Mouse (Mus musculus) gastrocnemius, postnatal 14 days (tissue): ENCODE measurements around the gene Peli2. TPM values are rescaled to one million over a fixed set of nuclear protein-coding genes. Genes with fewer than 3 reads are reported as not detected.

Experiments used
- DNase-seq: peaks from one replicate; pipeline ENCODE4 v3.0.0; 2021; ENCODE audit warnings: mixed read lengths
- intact Hi-C: fragments of 180-260 bp; cut with DNase I; formaldehyde crosslinking; loops from one replicate; pipeline ENCODE4 v1.15.1; 2025; ENCODE audit warnings: low total_unique reads
- total RNA-seq, 2 experiments: library from RNA; stranded (reverse); gene quantifications; 2 replicates each; pipeline ENCODE4 v1.2.3; 2021

Gene Peli2
- total RNA-seq, 2 experiments from 2014 or later = 12.9 to 16.3 TPM

GRCm38 (mm10) chr14:48121529-48122517 is 1.2 kb downstream of the Peli2 start:
- intact Hi-C loops = no loop called here

DNA sequence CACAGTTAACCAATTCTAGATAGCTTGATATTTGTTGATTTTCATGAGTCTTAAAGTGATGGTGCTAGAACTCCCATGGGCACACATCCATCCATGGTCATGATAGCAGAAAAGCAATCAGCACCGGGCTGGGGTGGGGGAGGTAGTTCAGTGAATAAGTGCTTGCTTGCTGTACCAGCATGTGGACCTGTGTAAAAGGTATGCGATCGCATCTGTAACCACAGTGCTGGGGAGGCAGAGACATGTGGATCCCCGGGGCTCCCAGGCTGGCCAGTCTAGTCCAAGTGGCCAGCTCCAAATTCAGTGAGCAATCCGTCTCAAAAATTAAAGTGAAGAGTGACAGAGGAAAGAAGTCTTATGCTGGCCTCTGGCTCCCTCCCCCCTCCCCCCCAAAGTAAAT is 3.4 kb downstream of the Peli2 start:
- intact Hi-C loops = no loop called here
- DNase-seq = no peak

More at GRCm38 (mm10) chr14:48121529-48122517, 1.2 kb downstream of the Peli2 start:
- no peak for DNase-seq

- intact Hi-C loops = no loop called here
- no peak for DNase-seq
Measured at GRCm38 (mm10) chr14:48124816-48125215, 4.2 kb downstream of the Peli2 start.

- DNase-seq = no peak
- intact Hi-C loops = no loop called here
Measured at GRCm38 (mm10) chr14:48125971-48126370, 5.3 kb downstream of the Peli2 start.

DNA sequence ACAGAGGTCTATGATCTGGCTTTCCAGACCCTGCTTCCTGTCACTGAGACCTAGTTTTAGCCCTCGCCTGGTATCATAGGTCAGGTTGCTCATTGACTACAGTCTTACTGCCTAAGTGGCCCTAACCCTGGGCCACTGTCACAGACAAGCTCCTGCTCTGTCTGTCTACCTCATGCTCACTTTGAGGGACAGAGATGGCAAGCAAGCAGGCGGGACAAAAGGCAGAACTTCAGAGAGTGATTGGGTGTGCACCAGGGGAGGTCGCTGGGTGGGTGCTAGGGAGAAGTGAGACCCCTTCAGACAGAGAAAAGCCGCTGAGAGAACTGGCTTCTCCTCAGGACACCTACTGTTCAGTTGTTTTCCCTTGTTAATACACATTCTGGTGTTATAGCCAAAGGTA is 6.3 kb downstream of the Peli2 start:
- intact Hi-C loops = no loop called here
- DNase-seq = no peak

GRCm38 (mm10) chr14:48127609-48128185 is 7.1 kb downstream of the Peli2 start:
- intact Hi-C loops = no loop called here
- DNase-seq = no peak

- no peak for DNase-seq
- intact Hi-C loops = no loop called here
Measured at GRCm38 (mm10) chr14:48128701-48129100, 8.1 kb downstream of the Peli2 start.

- no peak for DNase-seq
- intact Hi-C loops = loop anchor here (10.0 kb wide), 1 partner anchor 225 kb away; no protein-coding TSS in a partner anchor
Measured at GRCm38 (mm10) chr14:48130021-48130420, 9.4 kb downstream of the Peli2 start.

GRCm38 (mm10) chr14:48130761-48131575 is 10.3 kb downstream of the Peli2 start:
- DNase-seq = no peak
- intact Hi-C loops = loop anchor here (10.0 kb wide), 1 partner anchor 224 kb away; no protein-coding TSS in a partner anchor

GRCm38 (mm10) chr14:48131576-48131922 is 10.9 kb downstream of the Peli2 start:
- peak; percentile 49 for DNase-seq
- intact Hi-C loops = loop anchor here (10.0 kb wide), 1 partner anchor 223 kb away; no protein-coding TSS in a partner anchor

GRCm38 (mm10) chr14:48132241-48132640 is 11.6 kb downstream of the Peli2 start:
- no peak for DNase-seq
- intact Hi-C loops = loop anchor here (10.0 kb wide), 1 partner anchor 223 kb away; no protein-coding TSS in a partner anchor

GRCm38 (mm10) chr14:48132865-48133802 is 12.5 kb downstream of the Peli2 start:
- no peak for DNase-seq
- intact Hi-C loops = loop anchor here (10.0 kb wide), 1 partner anchor 222 kb away; no protein-coding TSS in a partner anchor

- intact Hi-C loops = loop anchor here (10.0 kb wide), 1 partner anchor 220 kb away; no protein-coding TSS in a partner anchor
Measured at GRCm38 (mm10) chr14:48134344-48134743, 13.7 kb downstream of the Peli2 start.

GRCm38 (mm10) chr14:48135816-48136345 is 15.3 kb downstream of the Peli2 start:
- intact Hi-C loops = loop anchor here (10.0 kb wide), 1 partner anchor 219 kb away; no protein-coding TSS in a partner anchor
- DNase-seq = no peak

More at GRCm38 (mm10) chr14:48134344-48134743, 13.7 kb downstream of the Peli2 start:
- DNase-seq = peak; percentile 30

GRCm38 (mm10) chr14:48137731-48138130 is 17.1 kb downstream of the Peli2 start:
- intact Hi-C loops = loop anchor here (10.0 kb wide), 1 partner anchor 217 kb away; no protein-coding TSS in a partner anchor
- DNase-seq = no peak

GRCm38 (mm10) chr14:48138138-48138537 is 17.5 kb downstream of the Peli2 start:
- intact Hi-C loops = loop anchor here (10.0 kb wide), 1 partner anchor 217 kb away; no protein-coding TSS in a partner anchor
- DNase-seq = peak; percentile 49

DNA sequence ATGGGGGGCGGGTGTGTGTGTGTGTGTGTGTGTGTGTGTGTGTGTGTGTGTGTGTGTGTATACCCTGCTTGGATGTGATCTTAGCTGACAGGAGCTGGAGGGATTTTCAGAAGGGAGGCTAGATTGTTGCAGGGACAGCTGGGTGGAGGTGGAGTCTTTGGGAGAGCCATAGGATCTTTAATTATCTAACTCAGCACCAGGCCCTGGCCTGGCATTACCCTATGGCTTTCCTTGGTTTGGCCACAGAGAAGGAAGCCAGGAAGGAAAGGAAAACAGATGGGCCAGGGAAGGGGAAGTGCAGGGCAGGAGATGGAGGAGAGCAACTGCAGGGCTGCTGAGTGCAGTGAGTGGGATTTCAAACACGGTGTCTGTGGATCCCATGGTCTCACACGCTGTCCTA is 18.8 kb downstream of the Peli2 start:
- intact Hi-C loops = loop anchor here (10.0 kb wide), 1 partner anchor 215 kb away; no protein-coding TSS in a partner anchor
- no peak for DNase-seq

- DNase-seq = no peak
- intact Hi-C loops = no loop called here
Measured at GRCm38 (mm10) chr14:48141694-48142093, 21.1 kb downstream of the Peli2 start.
